Mouse (Mus musculus) MEL (cell line): ENCODE results near the gene Foxn2.

Source experiments
- CTCF ChIP-seq, 3 experiments: IDR thresholded peaks in 2 of 3; conservative IDR thresholded peaks in 1 of 3; 2 replicates each; pipeline ENCODE4 v1.5.1; 2011 to 2012; ENCODE audit warnings: low read length in 3 of 3, low read depth in 2 of 3, mild to moderate bottlenecking in 2 of 3, improper control_type of control experiment in 1 of 3, inconsistent platforms in 1 of 3, mixed read lengths in 1 of 3, moderate library complexity in 1 of 3; ENCODE audit not compliant: control insufficient read depth in 1 of 3, insufficient read depth in 1 of 3, poor library complexity in 1 of 3, severe bottlenecking in 1 of 3
- ELF1 ChIP-seq: IDR thresholded peaks from 2 replicates; pipeline ENCODE4 v1.6.1; 2014; ENCODE audit warnings: low read depth, mild to moderate bottlenecking, inconsistent platforms, low read length, improper control_type of control experiment, moderate library complexity
- EP300 ChIP-seq, 2 experiments: IDR thresholded peaks; 2 replicates each; pipeline ENCODE4 v1.6.1; 2011; ENCODE audit warnings: improper control_type of control experiment in 2 of 2, low read length in 2 of 2, low read depth in 1 of 2, mild to moderate bottlenecking in 1 of 2
- GABPA ChIP-seq: IDR thresholded peaks from 2 replicates; pipeline ENCODE4 v1.6.1; 2012; ENCODE audit warnings: low read depth, mild to moderate bottlenecking, inconsistent platforms, low read length, improper control_type of control experiment, moderate library complexity
- GATA1 ChIP-seq: IDR thresholded peaks from 2 replicates; pipeline ENCODE4 v1.6.1; 2011; ENCODE audit warnings: low read depth, low read length, improper control_type of control experiment
- NELFE ChIP-seq: IDR thresholded peaks from 2 replicates; pipeline ENCODE4 v1.6.1; 2011; ENCODE audit warnings: low read depth, low read length, improper control_type of control experiment
- POLR2A ChIP-seq, 2 experiments: IDR thresholded peaks; 2 replicates each; pipeline ENCODE4 v1.6.1; 2011 to 2012; ENCODE audit warnings: low read length in 2 of 2, mild to moderate bottlenecking in 2 of 2, control low read depth in 1 of 2, improper control_type of control experiment in 1 of 2, low read depth in 1 of 2, moderate library complexity in 1 of 2; ENCODE audit not compliant: control insufficient read depth in 1 of 2, insufficient read depth in 1 of 2, poor library complexity in 1 of 2
- POLR2AphosphoS2 ChIP-seq: IDR thresholded peaks from 2 replicates; pipeline ENCODE4 v1.6.1; 2011; ENCODE audit warnings: low read length, improper control_type of control experiment
- POLR2AphosphoS5 ChIP-seq: IDR thresholded peaks from 2 replicates; pipeline ENCODE4 v1.6.1; 2012; ENCODE audit warnings: low read depth, borderline replicate concordance, mild to moderate bottlenecking, inconsistent platforms, low read length, moderate library complexity, mixed read lengths
- TAL1 ChIP-seq: IDR thresholded peaks from 2 replicates; pipeline ENCODE4 v1.6.1; 2012; ENCODE audit warnings: mild to moderate bottlenecking, inconsistent platforms, low read length, moderate library complexity, mixed read lengths
- TCF12 ChIP-seq: IDR thresholded peaks from 2 replicates; pipeline ENCODE4 v1.6.1; 2014; ENCODE audit warnings: low read depth, mild to moderate bottlenecking, inconsistent platforms, low read length, improper control_type of control experiment, moderate library complexity
- USF1 ChIP-seq: IDR thresholded peaks from 2 replicates; pipeline ENCODE4 v1.6.1; 2014; ENCODE audit warnings: low read depth, mild to moderate bottlenecking, inconsistent platforms, low read length, improper control_type of control experiment, moderate library complexity
- ZC3H11A ChIP-seq: IDR thresholded peaks from 2 replicates; pipeline ENCODE4 v1.6.1; 2012; ENCODE audit warnings: low read depth, mild to moderate bottlenecking, inconsistent platforms, low read length, improper control_type of control experiment
- ZNF384 ChIP-seq: IDR thresholded peaks from 2 replicates; pipeline ENCODE4 v1.6.1; 2012; ENCODE audit warnings: low read depth, mild to moderate bottlenecking, inconsistent platforms, low read length, improper control_type of control experiment

- peak; percentile 39; the same call in 1 of the 2 replicates for TF ChIP-seq ZC3H11A
- TF ChIP-seq POLR2A (IDR thresholded peaks at IDR 0.05; ENCODE audit: control insufficient read depth in 1 of 2, insufficient read depth in 1 of 2, low read depth in 1 of 2, low read length in 2 of 2, poor library complexity in 1 of 2) = no peak
- TF ChIP-seq CTCF (IDR thresholded peaks at IDR 0.05 in 2 of 3, conservative IDR thresholded peaks at IDR 0.05 in 1 of 3; ENCODE audit: control insufficient read depth in 1 of 3, insufficient read depth in 1 of 3, low read depth in 2 of 3, low read length in 3 of 3, poor library complexity in 1 of 3, severe bottlenecking in 1 of 3) = peak in 2 of 3 experiments; percentile 11 to 63; a peak in 3 of 6 replicates
- TF ChIP-seq POLR2AphosphoS2 = no peak
- TF ChIP-seq EP300 (IDR thresholded peaks at IDR 0.05; ENCODE audit: low read depth in 1 of 2, low read length in 2 of 2) = no peak
- no peak for TF ChIP-seq USF1
- TF ChIP-seq POLR2AphosphoS5 = no peak
- TF ChIP-seq GABPA = no peak
- TF ChIP-seq GATA1 = no peak
- TF ChIP-seq ZNF384 = peak; percentile 45; the same call in 1 of the 2 replicates
- no peak for TF ChIP-seq NELFE
- no peak for TF ChIP-seq TAL1
- TF ChIP-seq TCF12 = no peak
- TF ChIP-seq ELF1 = no peak
These were observed 87.3 kb downstream of the Foxn2 start for GRCm38 (mm10) chr17:88527781-88528180.
